Mouse (Mus musculus) kidney, adult 8-10 months (tissue): ENCODE results near the gene Ola1.

Experiments
- DNase-seq, 2 experiments: peaks; one replicate each; pipeline ENCODE4 v3.0.0; 2022

Gene Ola1

DNA sequence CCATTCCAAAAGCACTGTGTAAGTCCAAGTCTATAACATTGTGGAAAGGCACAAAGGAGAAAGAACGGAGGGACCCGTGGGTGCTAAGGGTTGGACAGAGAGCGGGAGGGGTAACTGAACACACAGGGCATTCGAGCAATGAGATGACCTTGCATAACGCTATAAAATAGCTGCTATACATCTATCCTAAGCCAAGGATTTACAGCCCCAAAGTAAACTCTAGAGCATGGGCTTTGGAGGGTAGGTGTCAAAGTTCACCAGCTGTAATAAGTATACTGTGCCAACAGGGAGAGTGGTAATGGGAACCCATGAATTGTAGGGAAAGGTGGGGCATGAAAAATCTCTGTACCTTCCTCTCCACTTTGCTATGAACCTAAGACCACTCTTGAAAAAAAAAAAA is at the start of gene Ola1:
TSS of gene Ola1 (minus strand) at position 12 of the 400 bp plus-strand sequence.
- DNase-seq = no peak

DNA sequence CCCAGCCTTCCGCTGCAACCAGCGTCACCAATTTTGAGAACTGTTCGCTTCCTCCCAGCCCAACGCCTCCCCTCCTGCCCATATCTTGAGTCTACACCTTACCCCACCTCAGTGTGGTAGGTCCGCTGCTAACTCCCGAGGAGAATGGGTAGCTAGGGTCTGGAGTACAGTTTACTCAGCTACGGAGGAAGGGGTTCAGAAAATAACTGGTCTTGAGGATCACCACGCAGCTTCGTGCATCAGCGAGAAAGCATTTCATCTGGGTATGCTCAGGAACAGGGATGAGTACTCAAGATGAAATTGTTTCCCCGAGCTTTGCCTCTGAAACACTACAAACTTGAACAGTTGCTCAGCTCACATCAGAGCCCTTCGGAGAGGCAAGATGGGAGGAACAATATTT is 49.6 kb upstream of the Ola1 start:
- no peak for DNase-seq

DNA sequence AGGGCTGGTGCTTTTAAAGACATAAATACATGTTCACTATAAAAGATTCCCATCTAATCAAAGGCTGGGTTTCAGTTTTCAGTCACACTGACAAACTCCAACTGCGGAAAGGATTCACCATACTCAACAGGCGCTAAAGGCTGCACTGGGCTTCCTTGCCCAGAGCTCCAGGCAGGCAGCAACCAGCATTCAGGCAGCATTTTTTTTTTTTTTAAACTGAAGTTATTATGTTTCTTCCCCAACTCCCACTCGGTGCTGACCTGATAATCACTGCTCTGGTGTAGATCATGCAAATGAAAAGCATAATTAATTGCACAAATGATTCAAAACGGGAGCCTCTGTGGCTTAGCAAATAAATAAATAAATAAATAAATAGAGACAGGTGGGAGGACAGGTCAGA is 49.1 kb upstream of the Ola1 start:
- no peak for DNase-seq

DNA sequence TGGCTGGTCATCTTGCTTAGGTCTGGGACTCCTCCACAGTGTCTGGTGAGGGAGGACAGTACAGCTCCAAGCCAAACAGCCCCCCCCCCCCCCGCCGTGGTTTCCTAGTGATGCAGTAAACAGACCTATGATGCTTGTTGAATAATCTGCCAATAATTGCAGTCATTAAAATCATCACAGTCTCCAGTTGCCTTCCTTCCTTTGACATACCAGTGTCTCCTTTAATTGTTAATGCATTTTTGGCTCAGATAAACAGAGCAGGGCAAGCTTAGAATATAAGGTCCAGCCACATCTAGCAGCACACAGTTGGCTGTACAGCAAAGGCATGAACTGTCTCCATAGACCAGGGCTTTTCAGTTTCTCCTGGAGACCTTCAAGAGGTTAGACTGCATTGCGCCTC is 48.5 kb upstream of the Ola1 start:
- DNase-seq = no peak

DNA sequence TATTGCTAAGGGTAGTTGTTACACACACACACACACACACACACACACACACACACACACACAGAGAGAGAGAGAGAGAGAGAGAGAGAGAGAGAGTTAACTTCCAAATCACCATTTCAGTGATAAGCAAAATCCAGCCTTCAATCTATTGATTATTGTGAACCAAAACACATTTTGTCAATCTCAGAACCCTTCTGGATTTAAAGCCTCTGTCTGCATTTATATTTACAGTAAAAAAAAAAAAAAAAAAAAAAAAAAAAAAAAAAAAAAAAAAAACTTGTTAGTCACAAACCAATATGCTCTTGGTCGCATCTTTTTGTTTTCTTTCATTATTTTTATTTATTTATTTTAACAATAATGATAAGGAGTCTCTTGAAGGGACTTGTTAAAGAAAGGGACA is 47.9 kb upstream of the Ola1 start:
- DNase-seq = no peak

DNA sequence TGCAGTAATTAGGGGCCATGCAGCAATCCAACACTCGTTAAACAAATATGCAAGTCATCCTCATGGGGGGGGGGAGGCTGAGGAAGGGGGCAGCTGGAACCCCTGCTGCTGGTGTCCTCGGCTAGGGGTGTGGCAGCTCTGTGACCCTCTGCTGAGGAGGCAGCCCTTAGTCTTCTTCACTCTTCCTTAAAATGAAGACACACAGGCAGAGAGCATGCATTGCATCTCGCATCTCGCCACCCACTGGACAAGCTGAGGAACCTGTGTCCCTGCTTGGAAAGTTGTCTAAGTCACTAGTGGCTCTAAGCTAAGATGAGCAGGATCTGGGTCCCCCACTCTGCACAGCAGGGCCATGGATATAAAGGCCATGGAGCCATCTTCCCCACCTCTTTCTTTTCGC is 47.3 kb upstream of the Ola1 start:
- DNase-seq = no peak

DNA sequence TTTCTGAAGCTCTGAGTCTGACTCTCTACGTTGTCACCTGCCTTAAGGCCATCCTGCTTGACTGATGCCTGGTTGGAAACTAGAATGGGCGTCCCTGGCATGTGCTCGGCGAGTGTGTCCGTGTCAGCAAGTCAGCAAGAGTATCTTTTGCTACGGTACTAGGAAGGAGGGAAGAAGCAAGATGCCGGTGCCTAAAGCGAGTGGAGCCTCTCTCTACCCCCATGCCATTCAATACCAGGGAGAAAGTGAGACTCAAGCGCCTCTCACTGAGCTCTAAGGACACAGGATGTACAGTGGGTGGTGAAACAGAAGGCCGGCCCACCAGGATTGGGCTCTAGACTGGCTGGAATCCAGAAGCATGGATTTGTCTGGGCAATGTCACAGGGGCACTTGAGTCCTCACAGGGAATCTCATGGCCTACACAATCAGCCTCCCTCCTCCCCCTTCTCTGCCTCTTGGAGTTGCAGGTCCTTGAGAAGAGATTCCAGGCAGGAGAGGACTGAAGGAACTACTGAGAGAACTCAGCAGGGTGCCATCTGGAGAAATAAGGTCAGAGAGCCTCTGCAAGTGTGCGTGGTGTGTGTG is 46.0 kb upstream of the Ola1 start:
- no peak for DNase-seq

DNA sequence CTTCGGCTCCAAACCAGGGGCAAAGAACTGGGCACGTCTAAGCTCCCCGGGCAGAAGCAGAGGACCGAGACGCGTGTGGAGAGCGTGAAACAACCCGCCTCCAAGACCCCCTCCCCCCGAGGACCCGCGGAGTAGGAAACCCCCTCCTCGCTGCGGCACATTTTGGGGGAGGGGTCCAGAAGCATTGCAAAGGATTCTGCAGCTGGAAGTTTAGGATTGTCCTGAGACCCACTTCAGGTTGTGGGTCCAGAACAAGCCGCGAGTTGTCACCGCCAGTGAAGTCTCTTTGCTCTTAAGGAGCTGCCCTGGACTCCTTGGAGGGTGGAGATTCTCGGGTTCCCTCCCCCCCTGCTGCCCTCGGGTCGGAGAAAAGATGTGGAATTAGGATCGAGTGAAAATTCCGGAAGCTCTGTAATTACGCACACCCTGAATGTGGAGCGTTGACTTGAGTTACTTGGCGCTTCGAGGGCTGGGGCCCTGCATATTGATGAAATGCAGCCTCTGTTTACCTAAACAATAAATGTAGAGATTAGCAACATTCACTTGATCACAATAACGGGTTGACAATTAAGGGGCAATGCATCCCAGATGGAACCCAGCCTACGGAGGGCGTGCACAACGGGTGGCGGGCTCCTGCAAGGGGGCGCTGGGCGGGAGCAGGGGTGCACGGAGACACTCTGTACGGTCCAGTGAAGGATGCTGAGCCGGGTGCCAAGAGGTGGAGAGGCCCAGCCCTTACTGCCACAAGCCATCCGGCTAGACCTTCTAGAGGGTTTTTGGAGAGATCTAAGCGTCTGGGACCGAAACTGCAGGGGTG is 45.3 kb upstream of the Ola1 start:
- no peak for DNase-seq

DNA sequence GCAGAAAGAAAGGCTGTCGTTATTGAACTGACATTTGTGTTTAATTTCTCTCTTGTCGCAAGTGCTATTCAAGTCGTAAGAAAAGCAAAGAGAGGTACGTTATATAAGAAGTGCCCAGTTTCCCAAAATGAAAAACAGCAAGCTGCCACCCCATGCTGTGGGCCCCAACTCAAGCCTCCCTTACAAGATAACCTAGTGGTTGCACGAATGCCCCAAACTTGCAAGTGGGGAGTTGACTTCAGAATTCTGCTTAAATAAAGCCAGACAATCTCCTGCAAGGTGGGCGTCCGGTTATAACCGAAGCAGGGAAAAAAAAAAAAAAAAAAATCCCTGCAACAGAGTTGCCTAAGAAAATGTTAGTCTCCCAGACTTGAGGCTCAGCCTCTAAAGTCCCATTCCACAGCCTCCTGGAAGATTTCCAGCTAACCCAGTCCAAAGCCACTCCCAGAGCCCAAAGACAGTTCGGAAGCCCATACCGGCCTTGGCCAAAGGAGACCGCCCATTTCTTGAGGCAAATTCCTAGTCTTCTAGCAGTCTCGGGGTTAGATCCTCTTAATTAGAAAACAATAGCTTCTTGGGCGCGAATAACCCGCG is 44.5 kb upstream of the Ola1 start:
- DNase-seq = no peak

DNA sequence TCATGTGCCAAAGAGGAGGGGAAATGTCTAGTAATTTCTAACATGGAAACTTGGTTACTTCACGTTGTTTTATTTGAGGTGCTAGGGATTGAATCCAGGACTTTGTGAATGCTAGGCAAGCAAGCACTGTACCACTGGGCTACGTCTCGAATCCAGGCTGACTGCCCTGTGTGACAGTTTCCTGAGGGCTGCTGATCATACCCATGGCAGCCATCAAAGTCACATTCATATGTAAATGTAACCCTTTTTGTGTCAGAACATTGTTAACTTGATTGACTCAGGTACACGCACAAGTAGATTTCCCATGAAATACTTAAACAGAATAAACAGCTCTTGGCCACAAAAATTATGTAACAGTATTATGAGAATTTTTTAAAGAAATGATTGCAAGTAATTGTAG is 30.0 kb upstream of the Ola1 start:
- DNase-seq = no peak

DNA sequence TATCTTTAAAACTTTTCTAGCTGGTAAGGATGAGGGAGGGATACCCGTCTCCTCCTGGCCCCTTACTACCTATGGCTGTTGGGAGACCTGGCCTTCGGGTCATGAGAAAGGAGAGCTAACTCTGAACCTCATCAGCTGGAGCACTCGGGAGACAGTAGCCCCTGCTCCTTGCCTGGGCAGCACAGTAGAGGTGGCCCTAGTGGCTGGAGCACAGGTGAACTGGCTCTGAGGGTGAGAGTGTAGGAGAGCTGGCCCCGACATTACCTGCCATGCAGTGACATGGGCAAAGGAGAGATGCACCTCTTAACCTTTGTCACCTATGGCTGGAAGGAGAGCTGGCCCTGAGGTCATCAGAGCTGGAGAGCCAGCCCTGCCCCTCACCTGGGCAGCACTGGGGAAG is 22.6 kb upstream of the Ola1 start:
- DNase-seq = no peak

DNA sequence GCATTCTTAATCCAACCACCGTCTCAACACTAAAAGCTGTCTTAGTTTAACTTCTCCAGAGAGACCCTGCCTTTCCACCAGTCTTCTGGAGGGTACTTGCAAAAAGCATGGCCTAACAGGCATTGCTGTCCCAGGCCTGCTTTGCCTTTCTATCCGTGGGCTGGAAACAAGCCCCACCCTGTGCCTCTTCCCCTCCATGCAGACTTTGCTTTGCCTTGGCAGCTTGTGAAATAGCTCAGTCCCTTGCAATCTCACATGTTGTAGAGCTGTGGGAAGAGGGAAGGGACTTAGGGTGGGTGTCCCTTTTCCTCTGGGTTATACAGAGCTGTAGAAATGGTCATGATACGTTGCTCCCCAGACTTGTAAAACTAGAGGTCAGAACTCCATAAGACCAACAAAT is 12.4 kb upstream of the Ola1 start:
- no peak for DNase-seq

DNA sequence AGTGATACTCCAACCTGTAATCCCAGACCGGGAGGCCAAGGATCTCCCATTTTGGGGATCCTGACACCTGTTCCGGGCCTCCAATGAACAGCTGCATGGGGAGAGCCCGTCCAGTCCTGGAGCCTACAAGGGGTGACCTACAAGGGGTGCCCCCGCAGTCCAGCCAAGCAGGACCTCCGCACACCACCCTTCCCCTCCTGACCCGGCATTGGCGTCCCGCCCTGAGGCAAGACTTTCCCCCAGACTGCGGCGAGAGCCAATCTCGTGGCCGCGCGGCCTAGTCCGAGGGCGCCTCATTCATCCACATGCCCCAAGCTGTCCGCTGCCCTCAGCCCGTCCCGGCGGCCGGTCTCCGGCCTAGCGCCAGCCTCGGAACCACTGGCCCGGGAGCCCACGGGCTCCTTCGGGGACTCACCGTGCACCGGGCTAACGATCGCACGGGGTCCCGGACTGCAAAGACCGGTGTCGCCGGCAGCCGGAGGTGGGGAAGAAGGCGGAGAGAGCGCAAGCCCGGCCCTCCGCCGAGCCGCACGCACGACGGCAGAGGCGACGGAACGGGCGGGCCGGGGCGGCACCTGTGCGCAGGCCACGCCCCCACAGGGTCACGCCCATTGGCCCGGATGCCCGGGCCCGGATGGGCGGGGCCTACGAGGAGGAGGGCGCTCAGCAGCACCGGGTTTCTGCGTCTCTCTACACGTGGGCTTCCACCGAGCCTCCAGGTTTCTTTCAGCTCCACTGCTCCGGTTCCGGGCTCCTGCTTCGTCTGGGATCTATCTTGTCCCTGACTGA is 4.7 kb downstream of the Ola1 start:
- peak; percentile 92 for DNase-seq

DNA sequence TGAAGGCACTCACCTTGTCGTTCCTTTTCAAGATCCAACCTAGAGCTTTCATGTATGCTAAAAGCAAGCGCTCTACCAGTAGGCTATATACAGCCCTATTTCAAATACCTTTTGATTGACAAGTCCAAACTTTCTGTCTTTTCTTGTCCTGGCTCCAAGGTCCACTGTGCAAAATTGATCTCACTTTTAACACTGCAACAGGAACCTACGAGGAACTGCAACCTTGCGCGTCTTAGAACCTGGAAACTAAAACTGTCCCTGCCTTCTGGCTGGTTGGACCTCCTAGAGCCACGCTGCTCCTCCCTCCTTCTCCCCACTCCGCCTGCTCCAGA is 5.2 kb downstream of the Ola1 start:
- DNase-seq = peak in 1 of 2 experiments; percentile 1

DNA sequence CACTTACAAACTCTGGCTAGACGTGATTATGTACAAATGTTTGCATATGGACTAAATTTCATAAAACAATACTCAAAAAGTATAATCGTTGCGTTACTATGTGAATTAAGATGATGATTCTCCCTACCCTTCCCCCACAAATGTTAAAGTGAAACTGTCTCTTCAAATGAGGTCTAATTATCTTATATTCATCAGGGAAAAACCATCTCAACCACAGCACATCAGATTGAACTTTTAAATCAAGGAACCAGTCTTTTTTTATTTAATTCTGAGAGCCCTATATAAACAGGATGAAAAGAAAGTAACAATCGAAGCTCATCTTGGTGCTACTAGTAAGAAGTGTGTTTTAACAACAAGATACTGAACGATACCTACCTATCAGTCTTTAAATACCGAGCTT is 14.4 kb downstream of the Ola1 start:
- DNase-seq = no peak

DNA sequence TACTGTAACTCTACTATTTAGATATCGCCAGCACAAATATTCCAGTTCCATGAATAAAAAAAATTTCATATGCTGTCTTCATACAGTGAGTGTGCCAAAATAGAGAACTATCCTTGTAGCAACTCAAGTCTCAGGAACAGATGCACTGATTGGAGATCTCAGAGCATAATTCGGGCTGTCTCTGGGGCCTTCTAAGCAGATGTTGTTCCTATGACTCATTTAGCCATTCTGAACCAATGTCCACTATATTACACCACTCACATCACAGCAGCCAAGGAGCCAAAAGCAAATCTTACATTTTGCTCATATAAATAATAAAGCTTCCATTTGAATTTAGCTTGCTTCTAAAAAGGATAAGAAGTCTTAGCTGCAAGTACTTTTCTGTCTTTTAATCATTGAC is 30.2 kb downstream of the Ola1 start:
- DNase-seq = no peak

DNA sequence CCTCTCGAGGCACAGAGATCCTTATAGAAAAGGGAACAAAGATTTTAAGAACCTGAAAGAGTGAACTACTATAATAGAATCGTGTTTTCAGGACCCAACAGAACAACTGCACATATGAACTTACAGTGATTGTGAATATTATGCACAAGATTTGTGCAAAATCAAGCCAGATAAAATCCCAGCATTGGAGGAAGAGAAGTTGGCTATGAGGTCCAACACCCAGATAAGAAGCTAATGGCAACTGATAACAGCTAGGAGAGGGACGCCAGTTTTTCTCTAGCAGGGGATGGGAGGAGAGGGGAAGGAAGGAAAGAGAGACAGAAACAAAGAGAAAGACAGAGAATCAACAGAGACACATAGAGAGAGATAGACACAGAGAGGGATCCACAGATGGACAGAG is 33.5 kb downstream of the Ola1 start:
- DNase-seq = no peak

DNA sequence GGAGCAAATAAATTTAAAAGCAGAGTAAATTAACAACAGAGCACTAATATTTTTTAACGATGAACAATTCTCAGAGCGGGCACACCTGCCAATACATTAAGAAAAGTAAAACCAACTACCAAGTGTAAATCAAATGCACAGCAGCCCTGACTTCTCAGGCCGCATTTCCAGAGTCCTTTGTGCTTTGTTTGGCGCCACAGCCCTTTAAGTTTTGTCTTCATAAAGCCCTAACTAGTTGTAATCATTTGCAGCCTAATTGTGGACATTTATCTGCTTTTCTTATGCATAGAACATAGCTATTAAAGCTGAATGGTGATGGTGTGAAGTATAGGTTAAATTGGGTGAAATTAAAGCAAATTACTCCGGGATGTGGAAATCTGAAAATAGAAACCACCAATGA is 49.2 kb downstream of the Ola1 start:
- no peak for DNase-seq

DNA sequence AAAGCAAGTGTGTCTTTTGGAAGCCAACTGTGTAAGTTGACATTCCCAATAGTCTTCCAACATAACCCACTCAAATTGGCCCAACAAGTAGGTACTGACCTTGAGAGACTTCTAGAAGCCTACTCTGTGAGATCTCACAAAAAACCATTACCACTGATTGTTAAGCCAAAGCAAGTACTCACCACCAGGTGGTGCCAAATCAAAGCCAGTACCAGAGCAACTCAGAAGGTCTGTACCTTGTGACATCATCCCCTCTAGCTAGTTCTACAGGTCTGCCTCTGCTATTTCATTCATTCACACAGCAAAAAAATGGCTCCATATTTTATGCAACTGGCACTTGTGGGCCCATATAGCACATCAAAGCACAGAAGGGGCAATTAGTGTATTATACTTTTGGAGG is 51.6 kb downstream of the Ola1 start:
- DNase-seq = peak; percentile 33 to 68

DNA sequence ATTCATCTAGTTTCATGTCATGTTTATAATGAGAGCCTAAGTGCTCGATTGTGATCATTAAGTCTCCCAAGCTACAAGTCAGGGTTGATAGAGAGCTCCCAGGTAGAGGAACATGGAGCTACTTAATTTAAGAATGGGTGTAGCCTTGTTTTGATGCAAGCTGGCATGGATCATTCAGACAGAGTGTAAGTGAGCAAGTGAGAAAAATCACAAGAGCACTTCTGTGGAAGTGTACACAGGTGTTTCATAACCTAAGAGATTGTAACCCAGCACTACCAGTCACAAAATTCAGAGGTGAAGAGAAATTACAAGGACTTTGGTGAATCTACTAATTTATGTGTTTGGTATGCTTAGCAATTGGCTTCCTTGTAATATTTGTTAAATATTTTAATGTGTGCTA is 54.1 kb downstream of the Ola1 start:
- no peak for DNase-seq

DNA sequence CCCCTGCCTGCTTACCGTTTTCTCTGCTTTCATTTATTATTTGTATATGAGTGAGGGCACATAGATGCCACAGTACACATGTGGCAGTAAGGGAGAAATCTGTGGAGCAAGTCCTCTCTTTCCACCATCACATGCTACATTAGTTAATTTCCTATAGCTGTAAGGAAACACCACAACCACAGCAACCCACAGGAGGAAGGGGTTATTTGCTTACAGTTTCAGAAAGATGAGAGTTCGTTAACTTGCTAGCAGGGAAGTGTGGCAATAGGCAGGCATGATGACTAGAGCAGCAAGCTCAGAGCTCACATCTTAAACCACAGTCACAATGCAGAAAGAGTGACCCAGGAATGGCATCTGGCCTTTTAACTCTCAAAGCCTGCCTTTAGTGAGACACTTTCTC is 58.0 kb downstream of the Ola1 start:
- no peak for DNase-seq

DNA sequence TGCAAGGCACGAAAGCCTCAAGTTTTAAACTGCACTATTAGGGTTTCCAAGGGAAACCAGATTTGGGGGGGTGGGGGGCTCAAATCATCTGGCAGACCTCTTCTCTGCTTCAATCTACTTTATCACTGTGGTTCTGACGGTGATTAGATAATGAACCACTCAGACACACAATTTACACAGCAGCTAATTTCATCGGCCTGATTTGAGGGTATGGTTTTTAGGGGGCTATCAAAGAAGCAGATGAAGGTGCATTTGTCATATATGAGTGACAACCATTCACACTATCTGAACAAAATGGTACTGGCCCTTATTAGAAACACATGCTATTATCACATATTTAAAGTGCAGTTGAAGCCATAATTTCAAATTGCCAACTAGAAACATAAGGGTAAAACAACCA is 61.5 kb downstream of the Ola1 start:
- no peak for DNase-seq

DNA sequence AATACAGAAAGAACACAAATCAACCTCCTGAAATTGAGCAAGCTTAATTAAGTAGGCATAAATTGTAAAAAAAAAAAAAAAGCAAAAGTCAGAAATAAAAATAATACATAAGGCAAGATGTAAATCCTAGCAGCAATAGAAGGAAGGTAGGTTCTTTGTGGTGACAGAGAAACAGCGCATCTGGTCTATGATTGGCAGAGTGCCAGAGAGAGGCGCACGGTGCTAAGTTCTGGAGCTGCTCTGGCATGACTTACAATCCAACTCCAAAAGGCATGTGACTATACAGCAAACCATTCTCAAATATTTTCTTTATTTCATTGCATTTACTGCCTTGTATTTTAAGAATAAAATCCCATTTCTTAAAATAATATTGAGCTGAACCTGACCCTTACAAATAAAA is 68.2 kb downstream of the Ola1 start:
- no peak for DNase-seq

DNA sequence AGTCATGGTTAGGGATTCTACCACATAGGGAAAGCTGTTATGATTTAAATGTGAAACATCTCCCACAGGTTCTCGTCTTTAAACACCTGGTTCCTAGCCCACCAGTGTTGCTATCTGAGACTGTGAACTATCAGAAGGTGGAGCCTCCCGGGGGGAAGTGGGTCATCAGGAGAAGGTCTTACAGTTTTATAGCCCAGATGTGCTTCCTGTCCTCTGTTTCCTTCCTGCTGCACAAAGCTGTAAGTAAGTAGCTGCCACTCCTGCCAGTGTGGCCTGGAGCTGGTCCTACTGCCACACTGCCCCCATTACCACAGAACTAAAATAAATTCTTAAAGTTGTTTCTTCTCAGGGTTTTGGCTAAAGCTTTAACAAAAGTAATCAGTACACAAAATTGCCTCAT is 72.6 kb downstream of the Ola1 start:
- DNase-seq = no peak
